ENCODE assay signal across 10 mouse cellular contexts in the genomic region with DNA sequence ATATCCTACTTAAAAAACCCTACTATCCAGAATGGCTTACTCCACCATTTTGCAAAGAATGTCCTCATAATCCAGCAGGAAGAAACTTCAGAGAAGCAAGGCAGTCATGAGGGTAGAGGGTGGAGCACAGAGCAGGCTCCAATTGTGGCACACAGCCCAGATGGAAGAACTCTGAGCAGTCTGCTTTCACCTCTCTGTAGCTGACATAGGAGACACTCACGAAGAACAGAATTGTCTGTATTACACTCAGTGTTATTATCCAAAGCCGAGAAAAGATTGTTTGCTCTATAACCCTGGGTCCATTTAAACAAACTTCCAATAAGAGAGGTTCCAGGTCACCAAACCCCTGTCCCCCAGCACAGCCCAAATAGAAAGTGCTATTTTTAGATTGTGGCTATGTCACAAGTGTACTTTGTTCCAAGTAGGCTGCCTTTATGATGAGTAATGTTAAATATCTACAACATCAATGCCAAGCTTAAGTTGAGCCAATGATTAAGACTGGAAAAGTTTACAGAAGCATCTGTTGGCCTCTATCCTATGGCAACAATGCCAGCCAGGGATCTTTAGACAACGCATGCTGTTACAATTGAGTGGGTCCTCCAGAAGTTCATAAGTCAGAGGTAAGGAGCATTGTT. TPM values are rescaled to one million over a fixed set of nuclear protein-coding genes. Genes with fewer than 3 reads are reported as not detected.
DNase-seq lines count a peak whose midpoint lies in the region; ATAC-seq and TF ChIP-seq lines count a peak whose summit lies in the region.
"Had no signal": no experiment of that assay in that cellular context is flagged by ENCODE, and none has a peak within 500 bp of the region (broad histone marks: within the 10 kb centered on the region; RNA-seq: fewer than 3 reads in every experiment).

No protein-coding gene starts in this region.

- H3K4me1 ChIP-seq in heart, embryonic 11.5 days (ENCODE audit: control insufficient read depth, insufficient read depth, low read length) = peaks cover 6% of the 10 kb centered on the region; the same call in 1 of the 2 replicates
- peaks cover 3% of the 10 kb centered on the region; the same call in 1 of the 2 replicates for H3K4me1 ChIP-seq in liver, postnatal 0 days (ENCODE audit: insufficient read depth)
- H3K4me1 ChIP-seq in forebrain, embryonic 10.5 days = no peaks in the 10 kb centered on the region

- H3K27ac ChIP-seq in heart, embryonic 11.5 days (ENCODE audit: low read depth, low read length) = 0 out of 2 replicates have a peak overlapping the region, but pooled peaks have one; percentile 3
- H3K27ac ChIP-seq in liver, postnatal 0 days (ENCODE audit: low read depth) = peak overlapping the region; percentile 42; the same call in 1 of the 2 replicates
- no peak overlapping the region for H3K27ac ChIP-seq in forebrain, embryonic 10.5 days

- TF ChIP-seq EP300 in liver, postnatal 0 days (IDR thresholded peaks at IDR 0.05; ENCODE audit: low read depth) = no peak

- no peak overlapping the region for H3K9ac ChIP-seq in heart, embryonic 11.5 days (ENCODE audit: low read depth, low read length)
- H3K9ac ChIP-seq in liver, postnatal 0 days (replicated peaks) = no peak overlapping the region

- no peak; the same call in 1 of the 2 replicates for ATAC-seq in heart, embryonic 11.5 days (replicated peaks; ENCODE audit: insufficient number of reproducible peaks, low FRiP score, low TSS enrichment)
- peak; percentile 91 for ATAC-seq in liver, postnatal 0 days
- ATAC-seq: forebrain, embryonic 16.5 days had no signal

- no peak for TF ChIP-seq CTCF in liver, postnatal 0 days (IDR thresholded peaks at IDR 0.05; ENCODE audit: low read depth)

- 76% methylated on average over 3 of the region's 3 CpGs for WGBS in heart, embryonic 11.5 days (ENCODE audit: insufficient replicate concordance)
- 58% methylated on average over 3 of the region's 3 CpGs for WGBS in liver, postnatal 0 days (ENCODE audit: insufficient replicate concordance)
- WGBS in forebrain, embryonic 10.5 days = 91% methylated on average over 3 of the region's 3 CpGs

- no peak overlapping the region for H3K4me3 ChIP-seq in heart, embryonic 11.5 days (ENCODE audit: low read depth, low read length)
- no peak overlapping the region for H3K4me3 ChIP-seq in liver, postnatal 0 days (ENCODE audit: low read depth, low read length)
- no peak overlapping the region for H3K4me3 ChIP-seq in forebrain, embryonic 10.5 days

- H3K27me3 ChIP-seq in heart, embryonic 11.5 days (ENCODE audit: control insufficient read depth, insufficient read depth, low read length) = no peaks in the 10 kb centered on the region
- no peaks in the 10 kb centered on the region for H3K27me3 ChIP-seq in liver, postnatal 0 days (ENCODE audit: insufficient read depth, low read length)
- no peaks in the 10 kb centered on the region for H3K27me3 ChIP-seq in forebrain, embryonic 10.5 days (ENCODE audit: poor library complexity, severe bottlenecking)

- no peaks in the 10 kb centered on the region for H3K9me3 ChIP-seq in heart, embryonic 11.5 days (replicated peaks; ENCODE audit: control insufficient read depth, low read length)
- no peaks in the 10 kb centered on the region for H3K9me3 ChIP-seq in liver, postnatal 0 days (ENCODE audit: low read length)
- no peaks in the 10 kb centered on the region for H3K9me3 ChIP-seq in forebrain, embryonic 10.5 days

- no peak overlapping the region for H3K4me2 ChIP-seq in heart, embryonic 11.5 days
- H3K4me2 ChIP-seq in liver, postnatal 0 days (ENCODE audit: low read depth, low read length) = peak overlapping the region; percentile 24

- no peaks in the 10 kb centered on the region for H3K36me3 ChIP-seq in heart, embryonic 11.5 days (ENCODE audit: control insufficient read depth, insufficient read depth, low read length)
- H3K36me3 ChIP-seq in liver, postnatal 0 days (replicated peaks; ENCODE audit: insufficient read depth, low read length) = no peaks in the 10 kb centered on the region
- peaks cover 16% of the 10 kb centered on the region for H3K36me3 ChIP-seq in forebrain, embryonic 10.5 days (replicated peaks)

- DNase-seq in adrenal gland, adult 2 months = peak; percentile 35
- no peak for DNase-seq in adrenal gland, adult 18-20 months (ENCODE audit: low spot score in 2 of 2)
- peak; percentile 95 for DNase-seq in 3T3-L1 (ENCODE audit: low read depth, low spot score)
- DNase-seq in liver, postnatal 0 days = peak; percentile 15
- no peak for DNase-seq in spleen, postnatal 36 days (ENCODE audit: low spot score in 2 of 2)
- no peak for DNase-seq in embryo, embryonic 10.5 days (ENCODE audit: low spot score)
- DNase-seq in forebrain, embryonic 10.5 days (ENCODE audit: extremely low spot score, low spot score) = no peak
- DNase-seq: thymus, postnatal 4 days had no signal

RNA-seq across cellular contexts. Expression of a gene that starts 10.5 kb away (rescaled TPM):
- 10 to 100 TPM; 22.2 to 26.7 TPM for total RNA-seq in adrenal gland, adult 2 months (2021)
- polyA plus RNA-seq in adrenal gland, adult 2 months (2012; rRNA removed) = 7.8 and 8.8 TPM in 2 replicates
- total RNA-seq in adrenal gland, adult 18-20 months (2021) = 10 to 100 TPM; 19.6 to 25.0 TPM
- 7.2 and 8.7 TPM in 2 replicates for polyA plus RNA-seq in heart, embryonic 11.5 days (2014; fragmentation: Nextera tagmentation; extraction: Ambion mirVana)
- 0.98 and 1.1 TPM in 2 replicates for polyA plus RNA-seq in liver, postnatal 0 days (2015; fragmentation: Nextera tagmentation; extraction: Ambion mirVana)
- 5.1 and 5.5 TPM in 2 replicates for polyA plus RNA-seq in forebrain, embryonic 10.5 days (2016; fragmentation: Nextera tagmentation; extraction: Ambion mirVana)

Comparison
In these comparisons a context has a peak if more than half of its experiments do, and no peak if none do; other contexts are left out.
1. DNase-seq: peak in adrenal gland, adult 2 months (single experiment), 3T3-L1 (single experiment) and liver, postnatal 0 days (single experiment); none in adrenal gland, adult 18-20 months (0 of 2), spleen, postnatal 36 days (0 of 2), embryo, embryonic 10.5 days (single experiment) and forebrain, embryonic 10.5 days (single experiment).